Mouse (Mus musculus) hindbrain, embryonic 14.5 days (tissue): ENCODE data around the gene Actr5. TPM values are rescaled to one million over a fixed set of nuclear protein-coding genes. Genes with fewer than 3 reads are reported as not detected.

Source experiments
- ATAC-seq: fragments of 200-750 bp; cut with Nextera tagmentation; 2 replicates; pipeline ENCODE4 v1.8.0; 2017; ENCODE audit warnings: moderate number of reproducible peaks, mild to moderate bottlenecking, moderate TSS enrichment, moderate library complexity; ENCODE audit not compliant: low FRiP score
- DNase-seq: peaks from one replicate; pipeline ENCODE4 v3.0.0-alpha.2; 2015; ENCODE audit warnings: low spot score
- H3K27ac ChIP-seq: fragments of 300-500 bp; sonication (generic); 2 replicates; pipeline ENCODE4 v1.5.1; 2014; ENCODE audit warnings: mild to moderate bottlenecking, moderate library complexity
- H3K27me3 ChIP-seq: fragments of 300-500 bp; sonication (generic); 2 replicates; pipeline ENCODE4 v1.6.1; 2014; ENCODE audit warnings: mild to moderate bottlenecking, low read length, mixed read lengths; ENCODE audit not compliant: control insufficient read depth, insufficient read depth
- H3K36me3 ChIP-seq: fragments of 300-500 bp; sonication (generic); replicated peaks from 2 replicates; pipeline ENCODE4 v1.6.1; 2014; ENCODE audit not compliant: control insufficient read depth, insufficient read depth
- H3K4me1 ChIP-seq: fragments of 300-500 bp; sonication (generic); replicated peaks from 2 replicates; pipeline ENCODE4 v1.6.1; 2014; ENCODE audit warnings: antibody characterized with exemption, low read length, mixed read lengths; ENCODE audit not compliant: control insufficient read depth, insufficient read depth
- H3K4me2 ChIP-seq: fragments of 300-500 bp; sonication (generic); replicated peaks from 2 replicates; pipeline ENCODE4 v1.6.1; 2014; ENCODE audit warnings: mild to moderate bottlenecking, moderate library complexity
- H3K4me3 ChIP-seq: fragments of 300-500 bp; sonication (generic); replicated peaks from 2 replicates; pipeline ENCODE4 v1.5.1; 2014; ENCODE audit warnings: mild to moderate bottlenecking, low read length
- H3K9ac ChIP-seq: fragments of 300-500 bp; sonication (generic); 2 replicates; pipeline ENCODE4 v1.6.1; 2014
- H3K9me3 ChIP-seq: fragments of 300-500 bp; sonication (generic); 2 replicates; pipeline ENCODE4 v1.6.1; 2016; ENCODE audit warnings: low read length; ENCODE audit not compliant: control insufficient read depth
- WGBS: fragments of 180-500 bp; shearing (Covaris S2); extraction: QIAGEN DNeasy Blood & Tissue Kit; methylation state at CpG from one replicate; pipeline ENCODE4 v1.1.7; 2014; 5-methylcytosine and 5-hydroxymethylcytosine counted together
- polyA plus RNA-seq: library from polyadenylated mRNA; unstranded; fragments of >200 nt; fragmentation: Nextera tagmentation; extraction: Ambion mirVana; gene quantifications from 2 replicates; pipeline ENCODE4 v1.2.1, GENCODE M21; 2014

Gene Actr5
- polyA plus RNA-seq, 1 experiment from 2014 or later: 14.6 TPM

GRCm38 (mm10) chr2:158652985-158653384 is 28.3 kb downstream of the Actr5 start:
- WGBS: 6% methylated on average over 4 of the region's 4 CpGs
- no peak overlapping the region for H3K27ac ChIP-seq

GRCm38 (mm10) chr2:158654717-158655116 is 30.0 kb downstream of the Actr5 start:
- H3K4me1 ChIP-seq: no peaks in the 10 kb centered on the region
- WGBS: 86% methylated on average over 9 of the region's 9 CpGs
- ATAC-seq (no peak), DNase-seq (no peak)
- H3K27me3 ChIP-seq: no peaks in the 10 kb centered on the region
- H3K36me3 ChIP-seq: no peaks in the 10 kb centered on the region
- no peak overlapping the region for H3K4me2 ChIP-seq
- H3K4me3 ChIP-seq: no peak overlapping the region
- H3K9me3 ChIP-seq: no peaks in the 10 kb centered on the region
- H3K27ac ChIP-seq: no peak overlapping the region
- no peak overlapping the region for H3K9ac ChIP-seq

More at GRCm38 (mm10) chr2:158652985-158653384, 28.3 kb downstream of the Actr5 start:
- Histone ChIP-seq H3K4me3 (no peak overlapping the region), H3K36me3 (no peaks in the 10 kb centered on the region), H3K9ac (no peak overlapping the region), H3K9me3 (no peaks in the 10 kb centered on the region), H3K27me3 (no peaks in the 10 kb centered on the region), H3K4me2 (no peak overlapping the region), H3K4me1 (no peaks in the 10 kb centered on the region)
- ATAC-seq: peak; percentile 66; the same call in 1 of the 2 replicates
- DNase-seq: peak; percentile 83

- no peaks in the 10 kb centered on the region for H3K27me3 ChIP-seq
- H3K36me3 ChIP-seq: no peaks in the 10 kb centered on the region
- no peaks in the 10 kb centered on the region for H3K4me1 ChIP-seq
- no peaks in the 10 kb centered on the region for H3K9me3 ChIP-seq
- no peak for ATAC-seq
- DNase-seq: no peak
- H3K4me3 ChIP-seq: no peak overlapping the region
- H3K27ac ChIP-seq: no peak overlapping the region
- H3K4me2 ChIP-seq: no peak overlapping the region
- WGBS: 91% methylated on average over 4 of the region's 4 CpGs
- H3K9ac ChIP-seq: no peak overlapping the region
Observed at GRCm38 (mm10) chr2:158655806-158656205, 31.1 kb downstream of the Actr5 start.

- Histone ChIP-seq H3K9me3 (no peaks in the 10 kb centered on the region), H3K36me3 (no peaks in the 10 kb centered on the region), H3K4me1 (no peaks in the 10 kb centered on the region), H3K4me3 (no peak overlapping the region), H3K9ac (no peak overlapping the region), H3K4me2 (no peak overlapping the region), H3K27ac (no peak overlapping the region), H3K27me3 (no peaks in the 10 kb centered on the region)
- DNase-seq (no peak), ATAC-seq (peak; percentile 40; the same call in 1 of the 2 replicates)
- WGBS: 60% methylated on average over 6 of the region's 6 CpGs
Observed at GRCm38 (mm10) chr2:158658822-158659221, 34.1 kb downstream of the Actr5 start.

- WGBS: 78% methylated on average over 3 of the region's 3 CpGs
Observed at GRCm38 (mm10) chr2:158659346-158659745, 34.7 kb downstream of the Actr5 start.

GRCm38 (mm10) chr2:158665098-158665497 is 40.4 kb downstream of the Actr5 start, which contains the start of gene Ppp1r16b:
Gene Ppp1r16b, plus strand, starts transcription at chr2:158665398.
- Histone ChIP-seq H3K4me2 (no peak within 1 kb of the TSS), H3K9me3 (no peaks in the 10 kb centered on the region), H3K27me3 (peaks cover 11% of the 10 kb centered on the region), H3K36me3 (no peaks in the 10 kb centered on the region), H3K4me1 (0 out of 2 replicates have a peak, but pooled peaks cover 10% of the 10 kb centered on the region), H3K4me3 (no peak within 1 kb of the TSS), H3K27ac (no peak within 1 kb of the TSS), H3K9ac (no peak within 1 kb of the TSS)
- ATAC-seq: no peak
- no peak for DNase-seq
- WGBS: 73% methylated on average over 4 of the region's 4 CpGs

More at GRCm38 (mm10) chr2:158659346-158659745, 34.7 kb downstream of the Actr5 start:
- Histone ChIP-seq H3K27me3 (no peaks in the 10 kb centered on the region), H3K36me3 (no peaks in the 10 kb centered on the region), H3K4me1 (no peaks in the 10 kb centered on the region), H3K27ac (no peak overlapping the region), H3K9me3 (no peaks in the 10 kb centered on the region), H3K4me3 (no peak overlapping the region), H3K9ac (no peak overlapping the region), H3K4me2 (no peak overlapping the region)
- DNase-seq: no peak
- no peak for ATAC-seq

- Histone ChIP-seq H3K36me3 (no peaks in the 10 kb centered on the region), H3K27ac (peak overlapping the region; percentile 64; the same call in 1 of the 2 replicates), H3K27me3 (peaks cover 11% of the 10 kb centered on the region), H3K9ac (no peak overlapping the region), H3K4me3 (peak overlapping the region; percentile 68), H3K4me2 (peak overlapping the region; percentile 99), H3K4me1 (0 out of 2 replicates have a peak, but pooled peaks cover 10% of the 10 kb centered on the region), H3K9me3 (no peaks in the 10 kb centered on the region)
- ATAC-seq (no peak), DNase-seq (no peak)
- WGBS: 36% methylated on average over 13 of the region's 13 CpGs
Observed at GRCm38 (mm10) chr2:158666071-158666800, 41.5 kb downstream of the Actr5 start.

- Histone ChIP-seq H3K27ac (peak overlapping the region; percentile 64), H3K4me3 (peak overlapping the region; percentile 68), H3K4me2 (peak overlapping the region; percentile 99), H3K4me1 (0 out of 2 replicates have a peak, but pooled peaks cover 10% of the 10 kb centered on the region), H3K9me3 (no peaks in the 10 kb centered on the region), H3K36me3 (no peaks in the 10 kb centered on the region), H3K9ac (peak overlapping the region; percentile 81), H3K27me3 (peaks cover 11% of the 10 kb centered on the region)
- WGBS: under 1% methylated on average over 46 of the region's 47 CpGs
- peak; percentile 78 for DNase-seq
- peak; percentile 78 for ATAC-seq
Observed at GRCm38 (mm10) chr2:158667022-158667670, 42.5 kb downstream of the Actr5 start.

- peaks cover 15% of the 10 kb centered on the region; the same call in 1 of the 2 replicates for H3K4me1 ChIP-seq
- peak overlapping the region; percentile 64 for H3K27ac ChIP-seq
- peak; percentile 42 for ATAC-seq
Observed at GRCm38 (mm10) chr2:158667671-158668432, 43.2 kb downstream of the Actr5 start.

More at GRCm38 (mm10) chr2:158667671-158668432, 43.2 kb downstream of the Actr5 start:
- no peaks in the 10 kb centered on the region for H3K36me3 ChIP-seq
- DNase-seq: peak; percentile 63
- H3K27me3 ChIP-seq: peaks cover 11% of the 10 kb centered on the region
- H3K9ac ChIP-seq: peak overlapping the region; percentile 81
- H3K9me3 ChIP-seq: no peaks in the 10 kb centered on the region
- peak overlapping the region; percentile 99 for H3K4me2 ChIP-seq
- WGBS: under 1% methylated on average over 52 of the region's 54 CpGs
- H3K4me3 ChIP-seq: peak overlapping the region; percentile 68
